Mouse (Mus musculus) yolk sac, embryonic 10.5 days (tissue): Measurements from ENCODE around the gene Fam204a.
A peak's percentile ranks its signal among the peaks of the same experiment; 100 is the strongest.

Source experiments
- DNase-seq: peaks from one replicate; pipeline ENCODE4 v3.0.0-alpha.2; 2017; ENCODE audit warnings: low spot score

Gene Fam204a

DNA sequence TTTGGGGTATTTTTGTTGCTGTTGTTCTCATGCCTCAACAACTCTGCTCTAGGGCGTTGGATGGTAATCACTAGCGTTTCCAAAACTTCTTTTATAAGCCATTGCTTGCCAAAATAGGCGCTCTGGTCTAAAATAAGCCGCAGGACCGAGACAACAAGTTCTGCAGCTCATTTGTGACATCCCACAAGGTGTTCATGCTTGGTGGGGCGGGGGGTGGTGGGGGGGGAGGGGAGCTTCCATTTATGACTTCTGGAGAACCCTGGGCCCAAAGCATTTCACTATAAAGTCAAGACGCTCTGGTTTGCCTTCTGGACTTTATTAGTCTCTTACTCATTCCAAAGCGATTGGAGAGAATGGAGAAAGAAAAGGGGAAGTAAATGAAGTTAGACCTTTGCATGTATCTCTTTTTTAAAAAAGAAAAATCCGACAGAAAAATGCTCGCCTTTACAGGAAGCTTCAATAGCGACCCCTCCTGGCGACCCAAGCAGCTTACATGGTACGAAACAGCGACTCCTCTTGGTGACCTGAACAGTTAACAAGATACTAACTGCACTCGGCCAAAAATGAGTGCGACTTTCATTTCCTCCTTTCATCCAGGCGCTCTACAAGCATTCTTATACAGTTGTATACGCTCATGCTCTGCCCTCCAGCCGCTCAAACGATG lies 65.8 kb downstream of the Fam204a start:
- DNase-seq: peak; percentile 16

- no peak for DNase-seq
Observed at GRCm38 (mm10) chr19:60159827-60160226, 66.7 kb downstream of the Fam204a start.

GRCm38 (mm10) chr19:60155266-60155665 lies 71.2 kb downstream of the Fam204a start:
- DNase-seq: no peak

DNA sequence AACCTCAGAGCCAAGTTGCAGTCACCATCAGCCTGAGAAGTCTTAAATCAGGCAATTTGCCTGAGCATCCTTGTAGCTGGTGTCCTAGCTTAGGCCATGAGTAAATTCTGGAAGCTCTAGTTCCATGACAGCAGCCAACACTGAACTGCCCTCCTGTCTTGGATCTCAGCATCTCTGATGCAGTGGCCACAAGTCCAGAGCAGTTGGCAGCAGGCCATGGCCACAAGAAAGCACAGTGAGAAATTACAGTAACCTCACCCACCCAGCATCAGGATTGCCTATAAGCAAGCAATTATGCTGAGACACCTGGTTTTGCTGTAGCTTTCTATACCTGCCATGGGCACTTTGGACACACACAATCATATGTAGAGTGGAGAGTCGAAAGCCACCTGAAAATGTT lies 73.4 kb downstream of the Fam204a start:
- DNase-seq: no peak

GRCm38 (mm10) chr19:60150056-60150455 lies 76.4 kb downstream of the Fam204a start:
- no peak for DNase-seq

- DNase-seq: no peak
Observed at GRCm38 (mm10) chr19:60149078-60149960, 77.2 kb downstream of the Fam204a start.
